Mouse (Mus musculus) midbrain, embryonic 12.5 days (tissue): ENCODE results near the gene Prkar1a. TPM values are rescaled to one million over a fixed set of nuclear protein-coding genes. Genes with fewer than 3 reads are reported as not detected.
"Not testable (repeated sequence)": the region's sequence is repeated elsewhere in the genome, so short reads cannot be mapped to it uniquely, and the experiment has no call there.

Source experiments
- ATAC-seq: fragments of 200-750 bp; cut with Nextera tagmentation; 2 replicates; pipeline ENCODE4 v1.8.0; 2017; ENCODE audit warnings: low read depth, moderate TSS enrichment, moderate library complexity; ENCODE audit not compliant: low FRiP score
- H3K27ac ChIP-seq: fragments of 300-500 bp; sonication (generic); replicated peaks from 2 replicates; pipeline ENCODE4 v1.5.1; 2016; ENCODE audit warnings: mild to moderate bottlenecking
- H3K27me3 ChIP-seq: fragments of 300-500 bp; sonication (generic); 2 replicates; pipeline ENCODE4 v1.6.1; 2016; ENCODE audit warnings: mild to moderate bottlenecking
- H3K36me3 ChIP-seq: fragments of 300-500 bp; sonication (generic); 2 replicates; pipeline ENCODE4 v1.6.1; 2016
- H3K4me1 ChIP-seq: fragments of 300-500 bp; sonication (generic); 2 replicates; pipeline ENCODE4 v1.6.1; 2016
- H3K4me2 ChIP-seq: fragments of 300-500 bp; sonication (generic); replicated peaks from 2 replicates; pipeline ENCODE4 v1.6.1; 2016; ENCODE audit warnings: mild to moderate bottlenecking, moderate library complexity
- H3K4me3 ChIP-seq: fragments of 300-500 bp; sonication (generic); 2 replicates; pipeline ENCODE4 v1.5.1; 2016; ENCODE audit warnings: mild to moderate bottlenecking
- H3K9ac ChIP-seq: fragments of 300-500 bp; sonication (generic); replicated peaks from 2 replicates; pipeline ENCODE4 v1.6.1; 2016; ENCODE audit warnings: mild to moderate bottlenecking, moderate library complexity
- H3K9me3 ChIP-seq: fragments of 300-500 bp; sonication (generic); 2 replicates; pipeline ENCODE4 v1.6.1; 2016; ENCODE audit warnings: mild to moderate bottlenecking
- WGBS: fragments of 180-500 bp; shearing (Covaris S2); methylation state at CpG from one replicate; pipeline ENCODE4 v1.1.7; 2016; 5-methylcytosine and 5-hydroxymethylcytosine counted together
- polyA plus RNA-seq: library from polyadenylated mRNA; unstranded; fragments of >200 nt; fragmentation: Nextera tagmentation; extraction: Ambion mirVana; gene quantifications from 2 replicates; pipeline ENCODE4 v1.2.1, GENCODE M21; 2016

The Prkar1a gene
- polyA plus RNA-seq, 1 experiment from 2014 or later, result 429 TPM

- 1% methylated on average over 31 of the region's 31 CpGs for WGBS
- Histone ChIP-seq H3K27me3 (no peaks in the 10 kb centered on the region), H3K4me3 (peak overlapping the region; percentile 79), H3K4me2 (peak overlapping the region; percentile 89), H3K27ac (peak overlapping the region; percentile 98), H3K9me3 (no peaks in the 10 kb centered on the region), H3K36me3 (peaks cover 11% of the 10 kb centered on the region), H3K4me1 (peaks cover 38% of the 10 kb centered on the region), H3K9ac (peak overlapping the region; percentile 98)
- peak; percentile 82 for ATAC-seq
These were observed 933 bp downstream of the Prkar1a start for GRCm38 (mm10) chr11:109649975-109650701.

- H3K36me3 ChIP-seq, result peaks cover 20% of the 10 kb centered on the region
These were observed 1.8 kb downstream of the Prkar1a start for GRCm38 (mm10) chr11:109650788-109651565.

GRCm38 (mm10) chr11:109651566-109652024 is 2.4 kb downstream of the Prkar1a start:
- H3K4me3 ChIP-seq, result peak overlapping the region; percentile 79
- no peaks in the 10 kb centered on the region for H3K9me3 ChIP-seq
- peak overlapping the region; percentile 98 for H3K27ac ChIP-seq
- H3K27me3 ChIP-seq, result no peaks in the 10 kb centered on the region
- 1% methylated on average over 21 of the region's 21 CpGs for WGBS
- H3K36me3 ChIP-seq, result peaks cover 26% of the 10 kb centered on the region
- peaks cover 38% of the 10 kb centered on the region for H3K4me1 ChIP-seq
- peak; percentile 3; the same call in 1 of the 2 replicates for ATAC-seq
- H3K9ac ChIP-seq, result peak overlapping the region; percentile 98
- H3K4me2 ChIP-seq, result peak overlapping the region; percentile 89

More at GRCm38 (mm10) chr11:109650788-109651565, 1.8 kb downstream of the Prkar1a start:
- peak; percentile 98 for ATAC-seq
- Histone ChIP-seq H3K27me3 (no peaks in the 10 kb centered on the region), H3K9me3 (no peaks in the 10 kb centered on the region), H3K9ac (peak overlapping the region; percentile 98), H3K4me1 (peaks cover 38% of the 10 kb centered on the region), H3K27ac (peak overlapping the region; percentile 98), H3K4me2 (peak overlapping the region; percentile 89), H3K4me3 (peak overlapping the region; percentile 79)
- under 1% methylated on average over 81 of the region's 90 CpGs for WGBS

GRCm38 (mm10) chr11:109652505-109652904 is 3.3 kb downstream of the Prkar1a start:
- Histone ChIP-seq H3K27me3 (no peaks in the 10 kb centered on the region), H3K4me3 (peak overlapping the region; percentile 79), H3K9me3 (no peaks in the 10 kb centered on the region), H3K4me1 (peaks cover 38% of the 10 kb centered on the region), H3K36me3 (peaks cover 34% of the 10 kb centered on the region), H3K4me2 (peak overlapping the region; percentile 89), H3K27ac (no peak overlapping the region), H3K9ac (peak overlapping the region; percentile 98)
- WGBS, result 60% methylated on average over 6 of the region's 6 CpGs
- ATAC-seq, result no peak

GRCm38 (mm10) chr11:109653201-109653600 is 4.0 kb downstream of the Prkar1a start:
- WGBS, result 71% methylated on average over 8 of the region's 8 CpGs
- Histone ChIP-seq H3K9ac (no peak overlapping the region), H3K4me1 (peaks cover 38% of the 10 kb centered on the region), H3K36me3 (peaks cover 34% of the 10 kb centered on the region), H3K4me2 (peak overlapping the region; percentile 89), H3K27me3 (no peaks in the 10 kb centered on the region), H3K27ac (no peak overlapping the region; the same call in 1 of the 2 replicates), H3K9me3 (no peaks in the 10 kb centered on the region), H3K4me3 (peak overlapping the region; percentile 18)
- no peak for ATAC-seq

- ATAC-seq, result no peak
- Histone ChIP-seq H3K27me3 (no peaks in the 10 kb centered on the region), H3K4me2 (no peak overlapping the region), H3K36me3 (peaks cover 34% of the 10 kb centered on the region), H3K9ac (no peak overlapping the region), H3K27ac (no peak overlapping the region), H3K9me3 (no peaks in the 10 kb centered on the region), H3K4me1 (peaks cover 25% of the 10 kb centered on the region), H3K4me3 (no peak overlapping the region)
- WGBS, result 89% methylated on average over 6 of the region's 6 CpGs
These were observed 5.4 kb downstream of the Prkar1a start for GRCm38 (mm10) chr11:109654581-109654980.

- Histone ChIP-seq H3K4me3 (no peak overlapping the region), H3K9ac (no peak overlapping the region), H3K27me3 (no peaks in the 10 kb centered on the region), H3K9me3 (no peaks in the 10 kb centered on the region), H3K4me2 (no peak overlapping the region), H3K27ac (no peak overlapping the region), H3K4me1 (peaks cover 21% of the 10 kb centered on the region), H3K36me3 (peaks cover 50% of the 10 kb centered on the region)
- WGBS, result 91% methylated on average over 7 of the region's 7 CpGs
- no peak for ATAC-seq
These were observed 7.0 kb downstream of the Prkar1a start for GRCm38 (mm10) chr11:109656232-109656631.

- not testable (repeated sequence) for H3K27ac ChIP-seq, H3K9ac ChIP-seq, ATAC-seq, H3K4me3 ChIP-seq, H3K4me2 ChIP-seq, H3K27me3 ChIP-seq, H3K4me1 ChIP-seq, H3K9me3 ChIP-seq
- 91% methylated on average over 8 of the region's 8 CpGs for WGBS
- H3K36me3 ChIP-seq, result peaks cover 74% of the 10 kb centered on the region
These were observed 11.3 kb downstream of the Prkar1a start for GRCm38 (mm10) chr11:109660526-109660925.

GRCm38 (mm10) chr11:109664293-109664692 is 15.1 kb downstream of the Prkar1a start:
- no peaks in the 10 kb centered on the region for H3K9me3 ChIP-seq
- WGBS, result 89% methylated on average over 13 of the region's 13 CpGs
- no peak overlapping the region for H3K9ac ChIP-seq
- H3K36me3 ChIP-seq, result peaks cover 88% of the 10 kb centered on the region
- no peak overlapping the region for H3K27ac ChIP-seq
- no peaks in the 10 kb centered on the region for H3K4me1 ChIP-seq
- H3K27me3 ChIP-seq, result no peaks in the 10 kb centered on the region
- no peak overlapping the region for H3K4me3 ChIP-seq
- ATAC-seq, result no peak
- no peak overlapping the region for H3K4me2 ChIP-seq

- H3K9me3 ChIP-seq, result no peaks in the 10 kb centered on the region
These were observed 16.2 kb downstream of the Prkar1a start for GRCm38 (mm10) chr11:109665424-109665823.

GRCm38 (mm10) chr11:109666411-109666810 is 17.2 kb downstream of the Prkar1a start:
- no peak for ATAC-seq
- Histone ChIP-seq H3K27me3 (no peaks in the 10 kb centered on the region), H3K36me3 (peaks cover 81% of the 10 kb centered on the region), H3K4me2 (no peak overlapping the region), H3K27ac (no peak overlapping the region), H3K9me3 (no peaks in the 10 kb centered on the region), H3K4me3 (no peak overlapping the region), H3K9ac (no peak overlapping the region), H3K4me1 (no peaks in the 10 kb centered on the region)
- WGBS, result 95% methylated on average over 13 of the region's 13 CpGs

More at GRCm38 (mm10) chr11:109665424-109665823, 16.2 kb downstream of the Prkar1a start:
- ATAC-seq, result no peak
- no peak overlapping the region for H3K27ac ChIP-seq
- H3K36me3 ChIP-seq, result peaks cover 87% of the 10 kb centered on the region
- no peak overlapping the region for H3K4me2 ChIP-seq
- no peak overlapping the region for H3K9ac ChIP-seq
- no peaks in the 10 kb centered on the region for H3K4me1 ChIP-seq
- WGBS, result 83% methylated on average over 6 of the region's 6 CpGs
- H3K27me3 ChIP-seq, result no peaks in the 10 kb centered on the region
- H3K4me3 ChIP-seq, result no peak overlapping the region

- H3K9me3 ChIP-seq, result no peaks in the 10 kb centered on the region
- H3K27me3 ChIP-seq, result no peaks in the 10 kb centered on the region
- no peaks in the 10 kb centered on the region for H3K4me1 ChIP-seq
- H3K36me3 ChIP-seq, result peaks cover 75% of the 10 kb centered on the region
- no peak overlapping the region for H3K4me3 ChIP-seq
- no peak overlapping the region for H3K4me2 ChIP-seq
- no peak overlapping the region for H3K27ac ChIP-seq
- ATAC-seq, result no peak
- WGBS, result 92% methylated on average over 19 of the region's 19 CpGs
- no peak overlapping the region for H3K9ac ChIP-seq
These were observed 18.2 kb downstream of the Prkar1a start for GRCm38 (mm10) chr11:109667371-109667770.
